Mouse (Mus musculus): ENCODE data around the gene Pgp. TPM values are rescaled to one million over a fixed set of nuclear protein-coding genes. Genes with fewer than 3 reads are reported as not detected.
A peak's percentile ranks its signal among the peaks of the same experiment; 100 is the strongest.
"Not testable (repeated sequence)": the region's sequence is repeated elsewhere in the genome, so short reads cannot be mapped to it uniquely, and the experiment has no call there.

The Pgp gene
- total and polyA plus RNA-seq, 2 experiments from 2014 or later = 50.1 to 86.8 TPM

GRCm38 (mm10) chr17:24454218-24454755 lies 15.9 kb upstream of the Pgp start:
- H3K9ac ChIP-seq (replicated peaks; ENCODE audit: low read length, poor library complexity, severe bottlenecking) = peak overlapping the region; percentile 94
- H3K9me3 ChIP-seq (ENCODE audit: low read length) = no peaks in the 10 kb centered on the region
- WGBS = 6% methylated on average over 14 of the region's 14 CpGs
- no peak for ATAC-seq (ENCODE audit: low FRiP score)
- peak overlapping the region; percentile 85 for H3K4me2 ChIP-seq (ENCODE audit: low read depth, low read length, poor library complexity, severe bottlenecking)
- no peak for DNase-seq (ENCODE audit: low spot score)
- no peak for TF ChIP-seq CTCF (IDR thresholded peaks at IDR 0.05)
- H3K27ac ChIP-seq (ENCODE audit: low read depth, low read length) = peak overlapping the region; percentile 92
- peaks cover 7% of the 10 kb centered on the region for H3K36me3 ChIP-seq (ENCODE audit: insufficient read depth, low read length)
- H3K27me3 ChIP-seq (ENCODE audit: insufficient read depth, low read length) = no peaks in the 10 kb centered on the region
- H3K4me1 ChIP-seq (ENCODE audit: insufficient read depth, low read length) = peaks cover 9% of the 10 kb centered on the region; the same call in 1 of the 2 replicates
- H3K4me3 ChIP-seq (ENCODE audit: low read depth, low read length) = peak overlapping the region; percentile 86

GRCm38 (mm10) chr17:24454756-24455522 lies 15.3 kb upstream of the Pgp start:
- peak overlapping the region; percentile 86 for H3K4me3 ChIP-seq (ENCODE audit: low read depth, low read length)
- peaks cover 9% of the 10 kb centered on the region; the same call in 1 of the 2 replicates for H3K4me1 ChIP-seq (ENCODE audit: insufficient read depth, low read length)
- peak overlapping the region; percentile 92 for H3K27ac ChIP-seq (ENCODE audit: low read depth, low read length)
- H3K36me3 ChIP-seq (ENCODE audit: insufficient read depth, low read length) = peaks cover under 1% of the 10 kb centered on the region
- under 1% methylated on average over 61 of the region's 67 CpGs for WGBS
- peak overlapping the region; percentile 94 for H3K9ac ChIP-seq (replicated peaks; ENCODE audit: low read length, poor library complexity, severe bottlenecking)
- peak; percentile 51 for TF ChIP-seq CTCF (IDR thresholded peaks at IDR 0.05)
- ATAC-seq (ENCODE audit: low FRiP score) = peak; percentile 96
- H3K4me2 ChIP-seq (ENCODE audit: low read depth, low read length, poor library complexity, severe bottlenecking) = peak overlapping the region; percentile 85
- H3K9me3 ChIP-seq (ENCODE audit: low read length) = no peaks in the 10 kb centered on the region
- DNase-seq (ENCODE audit: low spot score) = peak; percentile 99
- no peaks in the 10 kb centered on the region for H3K27me3 ChIP-seq (ENCODE audit: insufficient read depth, low read length)

GRCm38 (mm10) chr17:24455523-24456206 lies 14.5 kb upstream of the Pgp start:
- H3K9me3 ChIP-seq (ENCODE audit: low read length); H3K4me1 ChIP-seq (ENCODE audit: insufficient read depth, low read length); H3K9ac ChIP-seq (replicated peaks; ENCODE audit: low read length, poor library complexity, severe bottlenecking); H3K36me3 ChIP-seq (ENCODE audit: insufficient read depth, low read length); H3K27ac ChIP-seq (ENCODE audit: low read depth, low read length); H3K27me3 ChIP-seq (ENCODE audit: insufficient read depth, low read length); DNase-seq (ENCODE audit: low spot score): not testable (repeated sequence)
- Histone ChIP-seq H3K4me3 (ENCODE audit: low read depth, low read length) (peak overlapping the region; percentile 86; the same call in 1 of the 2 replicates), H3K4me2 (ENCODE audit: low read depth, low read length, poor library complexity, severe bottlenecking) (0 out of 2 replicates have a peak overlapping the region, but pooled peaks have one; percentile 24)
- 52% methylated on average over 10 of the region's 10 CpGs for WGBS
- ATAC-seq (ENCODE audit: low FRiP score) = 0 out of 2 replicates have a peak, but pooled peaks have one; percentile 1
- peak; percentile 25; the same call in 1 of the 2 replicates for TF ChIP-seq CTCF (IDR thresholded peaks at IDR 0.05)

GRCm38 (mm10) chr17:24461580-24461979 lies 8.6 kb upstream of the Pgp start:
- no peak for ATAC-seq (ENCODE audit: low FRiP score)
- TF ChIP-seq CTCF (IDR thresholded peaks at IDR 0.05) = peak; percentile 56
- peak; percentile 42 for DNase-seq (ENCODE audit: low spot score)
- 62% methylated on average over 2 of the region's 2 CpGs for WGBS
- H3K9ac ChIP-seq (replicated peaks; ENCODE audit: low read length, poor library complexity, severe bottlenecking) = no peak overlapping the region
- no peaks in the 10 kb centered on the region for H3K27me3 ChIP-seq (ENCODE audit: insufficient read depth, low read length)
- H3K4me2 ChIP-seq (ENCODE audit: low read depth, low read length, poor library complexity, severe bottlenecking) = no peak overlapping the region
- H3K4me3 ChIP-seq (ENCODE audit: low read depth, low read length) = no peak overlapping the region
- H3K36me3 ChIP-seq (ENCODE audit: insufficient read depth, low read length) = no peaks in the 10 kb centered on the region
- H3K9me3 ChIP-seq (ENCODE audit: low read length) = no peaks in the 10 kb centered on the region
- H3K4me1 ChIP-seq (ENCODE audit: insufficient read depth, low read length) = no peaks in the 10 kb centered on the region
- H3K27ac ChIP-seq (ENCODE audit: low read depth, low read length) = no peak overlapping the region

GRCm38 (mm10) chr17:24462932-24463331 lies 7.3 kb upstream of the Pgp start:
- WGBS = 93% methylated on average over 1 of the region's 1 CpGs
- no peaks in the 10 kb centered on the region for H3K27me3 ChIP-seq (ENCODE audit: insufficient read depth, low read length)
- no peaks in the 10 kb centered on the region for H3K9me3 ChIP-seq (ENCODE audit: low read length)
- H3K4me1 ChIP-seq (ENCODE audit: insufficient read depth, low read length) = no peaks in the 10 kb centered on the region
- no peak overlapping the region for H3K4me3 ChIP-seq (ENCODE audit: low read depth, low read length)
- H3K4me2 ChIP-seq (ENCODE audit: low read depth, low read length, poor library complexity, severe bottlenecking) = no peak overlapping the region
- ATAC-seq (ENCODE audit: low FRiP score) = no peak
- no peak for TF ChIP-seq CTCF (IDR thresholded peaks at IDR 0.05)
- DNase-seq (ENCODE audit: low spot score) = no peak
- H3K36me3 ChIP-seq (ENCODE audit: insufficient read depth, low read length) = no peaks in the 10 kb centered on the region
- no peak overlapping the region for H3K27ac ChIP-seq (ENCODE audit: low read depth, low read length)
- no peak overlapping the region for H3K9ac ChIP-seq (replicated peaks; ENCODE audit: low read length, poor library complexity, severe bottlenecking)
